Mouse (Mus musculus) frontal cortex, postnatal 10 days (tissue): ENCODE measurements at regions not wholly inside any gene's neighbourhood (a gene's known extent, or its start where the extent isn't known, plus 50 kb on each side); places are given as distances from the start of the nearest gene placed in this dataset.

Experiments used
- DNase-seq, 2 experiments: peaks; one replicate each; pipeline ENCODE4 v3.0.0; 2022; ENCODE audit warnings: low spot score in 2 of 2, mixed read lengths in 1 of 2

- DNase-seq, result no peak
Observed at GRCm38 (mm10) chr12:86830247-86830585, 54.4 kb downstream of the Irf2bpl start.

DNA sequence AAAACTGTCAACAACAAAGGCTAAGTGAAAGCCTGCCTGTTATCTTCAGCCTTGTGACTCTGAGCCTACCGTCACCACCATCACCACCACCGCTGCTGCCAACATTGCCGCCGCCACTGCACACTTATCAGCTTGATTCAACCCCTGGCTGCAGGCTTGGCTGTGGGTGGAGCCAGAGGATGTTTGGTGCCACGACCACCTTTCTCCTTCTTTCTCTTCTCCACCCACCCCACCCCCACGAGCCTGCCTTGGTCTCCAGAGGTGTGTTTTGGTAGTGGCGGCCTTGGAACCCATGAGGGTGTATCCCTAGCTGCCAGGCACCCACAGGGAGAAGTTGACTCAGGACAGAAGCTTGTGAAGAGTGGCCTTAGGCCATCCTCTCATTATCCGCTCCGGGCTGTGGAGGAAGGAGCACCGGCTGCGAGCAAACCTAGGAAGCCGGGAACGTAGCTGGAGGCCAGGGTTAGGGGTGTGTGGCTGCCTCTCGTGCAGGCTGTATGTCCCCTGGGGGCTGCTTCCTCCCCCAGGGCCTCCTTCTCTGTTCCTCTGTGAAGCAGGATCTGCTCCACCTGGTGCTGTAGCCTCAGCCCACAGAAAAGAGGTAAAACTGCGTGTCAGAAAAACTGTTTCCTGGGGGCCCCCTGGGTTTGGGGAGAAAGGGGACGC, 54.9 kb downstream of the Irf2bpl start:
- no peak for DNase-seq

DNA sequence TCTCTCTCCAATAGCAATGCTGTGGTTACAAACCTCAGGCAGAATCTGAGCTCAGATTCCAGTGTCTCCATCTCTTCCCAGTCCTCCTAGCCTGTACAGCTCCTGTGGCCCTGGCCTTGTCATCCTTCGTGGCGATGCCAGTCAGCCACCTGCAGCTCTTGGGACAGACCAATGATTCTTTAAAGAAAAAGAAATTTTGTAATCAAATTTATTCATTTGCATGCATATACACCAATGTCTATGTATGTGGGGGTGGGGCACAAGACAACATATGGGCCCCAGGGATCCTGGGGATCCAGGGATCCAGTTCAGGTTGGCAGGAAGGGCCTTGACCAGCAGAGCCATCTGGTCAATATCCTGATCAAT, 57.4 kb downstream of the Irf2bpl start:
- DNase-seq, result no peak

- peak in 1 of 2 experiments; percentile 55 for DNase-seq
Observed at GRCm38 (mm10) chr12:86826420-86827240, 58.0 kb downstream of the Irf2bpl start.

DNA sequence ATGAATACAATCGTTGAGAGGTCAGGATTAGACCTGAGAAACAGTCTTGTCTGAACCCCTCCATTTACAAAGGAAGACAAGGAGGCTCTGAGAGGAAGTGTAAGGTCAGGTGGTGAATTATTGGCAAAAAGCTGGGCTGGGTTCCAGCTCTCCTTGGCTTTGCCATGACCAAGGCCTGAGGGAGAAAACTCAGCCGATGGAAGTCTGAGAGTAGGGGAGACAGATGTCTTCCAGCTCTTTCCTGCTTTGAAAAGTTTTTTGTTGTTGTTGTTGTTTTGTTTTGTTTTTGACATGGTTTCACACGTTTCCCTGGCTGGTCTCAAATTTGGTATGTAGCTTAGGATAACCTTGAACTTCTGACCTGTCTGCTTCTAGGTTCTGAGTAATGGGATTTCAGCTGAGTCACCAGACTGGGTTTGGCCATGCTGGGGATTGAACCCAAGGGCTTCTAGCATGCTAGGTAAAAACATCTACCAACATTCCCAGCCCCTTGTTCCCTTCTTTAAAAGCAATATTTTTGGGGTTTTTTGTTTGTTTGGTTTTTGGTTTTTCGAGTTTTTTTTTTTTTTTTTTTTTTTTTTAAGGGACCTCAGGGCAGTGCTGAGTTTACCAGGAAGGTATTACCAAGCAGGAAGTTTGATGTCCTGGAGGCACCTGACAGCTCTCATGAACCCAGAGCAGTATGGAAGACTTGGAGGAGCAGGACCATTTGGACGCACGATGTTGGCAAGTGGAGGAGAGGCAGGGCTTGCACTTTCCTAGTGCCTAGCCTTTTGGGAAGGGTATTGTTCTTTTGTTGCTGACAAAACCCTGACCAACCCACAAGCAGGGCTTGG, 58.8 kb downstream of the Irf2bpl start:
- no peak for DNase-seq

DNA sequence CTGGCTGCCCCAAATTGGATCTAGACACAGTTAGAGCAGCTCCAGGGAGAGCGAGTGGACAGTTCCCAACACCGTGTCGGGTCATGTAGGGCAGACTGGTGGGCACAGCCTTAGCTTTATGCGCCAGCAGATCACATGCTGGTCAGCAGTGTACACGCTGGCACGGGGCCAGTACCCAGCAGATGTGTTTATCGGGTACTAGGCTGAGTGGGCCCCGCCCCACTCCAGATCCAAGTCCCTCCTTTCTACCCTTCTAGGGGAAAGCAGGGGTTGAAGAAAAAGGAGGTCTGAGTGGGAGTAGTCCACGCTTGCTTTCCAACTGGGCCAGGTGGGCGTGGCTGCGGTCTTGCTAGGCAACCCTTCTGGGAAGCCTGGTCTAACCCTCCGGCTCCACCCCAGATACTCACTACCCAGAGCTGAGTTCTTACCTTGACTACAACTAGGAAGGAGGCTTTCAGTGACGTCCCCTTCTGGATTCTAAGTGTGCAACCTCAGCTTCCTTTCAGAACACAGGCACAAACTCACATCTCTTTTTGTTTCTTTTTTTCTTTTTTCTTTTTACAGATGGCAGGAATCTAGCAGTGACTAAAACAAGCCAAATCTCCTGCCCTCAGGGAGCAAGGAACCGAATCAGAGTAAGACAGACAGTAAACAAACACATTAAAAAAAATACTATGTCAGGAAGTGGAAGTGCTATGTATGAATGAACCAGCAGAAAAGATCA, 59.6 kb downstream of the Irf2bpl start:
- DNase-seq, result peak; percentile 72 to 85

DNA sequence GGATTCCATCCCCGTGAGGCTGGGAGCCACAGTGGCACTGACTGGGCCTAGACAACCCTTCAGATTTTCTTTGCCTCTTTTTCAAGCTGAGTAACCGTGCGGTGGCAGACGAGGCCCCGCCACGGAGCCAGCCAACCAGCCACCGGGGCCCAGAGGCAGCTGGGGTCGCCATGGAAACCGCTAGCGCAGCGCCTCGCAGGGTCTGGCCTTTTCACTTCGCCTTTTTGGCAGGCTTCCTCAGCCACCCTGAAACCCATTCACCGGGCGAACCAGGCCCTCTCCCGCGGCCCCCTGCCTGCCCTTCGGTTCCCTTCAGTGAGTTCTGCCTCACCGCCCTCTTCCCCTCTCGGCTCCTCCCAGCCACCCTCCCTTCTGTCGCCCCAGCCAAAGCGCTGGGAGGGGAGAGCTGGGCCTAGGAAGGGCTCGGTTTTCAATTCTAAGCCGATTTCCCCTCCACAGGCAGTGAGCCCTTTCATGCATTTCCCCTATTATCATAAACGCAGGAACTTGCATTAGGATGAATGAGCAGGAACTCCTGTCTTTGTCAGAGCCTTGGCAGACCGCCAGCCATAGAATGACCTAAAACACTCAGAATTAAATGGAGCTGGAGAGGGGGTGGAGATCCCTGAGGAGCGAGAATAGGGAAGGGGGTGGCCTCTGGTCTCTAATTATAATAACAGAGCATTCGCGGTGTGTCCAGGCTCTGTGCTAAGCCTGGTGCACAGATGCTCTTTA, 60.6 kb downstream of the Irf2bpl start:
- DNase-seq, result peak; percentile 92 to 93

- DNase-seq, result no peak
Observed at GRCm38 (mm10) chr12:86823488-86823854, 61.1 kb downstream of the Irf2bpl start.

DNA sequence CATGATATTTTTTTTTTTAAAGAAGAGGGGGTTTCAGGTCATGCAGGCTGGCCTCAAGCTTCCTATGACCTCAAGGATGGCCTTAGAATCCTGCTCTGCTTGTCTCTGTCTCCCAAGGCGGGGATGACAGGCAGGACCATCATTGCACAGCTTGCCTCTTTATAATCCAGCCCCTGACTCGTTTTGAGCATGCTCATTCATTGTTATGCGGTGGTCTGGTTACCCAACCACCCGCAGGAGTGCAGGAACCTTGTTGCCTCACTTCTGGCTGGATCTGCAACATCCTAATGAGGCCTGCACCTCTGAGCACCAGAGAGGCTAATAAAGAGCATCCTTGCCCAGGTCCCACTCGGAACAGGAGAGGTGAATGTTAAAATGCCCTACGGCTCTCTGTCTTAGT, 63.4 kb downstream of the Irf2bpl start:
- no peak for DNase-seq

DNA sequence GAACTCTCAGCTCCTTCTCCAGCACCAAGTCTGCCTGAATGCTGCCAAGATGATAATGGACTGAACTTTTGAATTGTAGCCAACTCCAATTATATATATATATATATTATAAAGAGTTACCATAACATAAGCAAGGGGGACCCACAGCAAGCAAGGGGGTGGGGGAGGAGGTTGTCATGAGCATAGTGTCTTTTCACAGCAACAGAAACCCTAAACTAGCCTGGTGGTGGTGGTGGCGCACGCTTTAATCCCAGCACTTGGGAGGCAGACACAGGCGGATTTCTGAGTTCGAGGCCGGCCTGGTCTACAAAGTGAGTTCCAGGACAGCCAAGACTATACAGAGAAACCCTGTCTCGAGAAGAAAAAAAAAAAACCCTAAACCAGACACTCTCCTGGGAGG, 65.0 kb downstream of the Irf2bpl start:
- DNase-seq, result no peak

- no peak for DNase-seq
Observed at GRCm38 (mm10) chr12:86819163-86819562, 65.4 kb downstream of the Irf2bpl start.

GRCm38 (mm10) chr12:86818201-86818600, 66.4 kb downstream of the Irf2bpl start:
- DNase-seq, result no peak

DNA sequence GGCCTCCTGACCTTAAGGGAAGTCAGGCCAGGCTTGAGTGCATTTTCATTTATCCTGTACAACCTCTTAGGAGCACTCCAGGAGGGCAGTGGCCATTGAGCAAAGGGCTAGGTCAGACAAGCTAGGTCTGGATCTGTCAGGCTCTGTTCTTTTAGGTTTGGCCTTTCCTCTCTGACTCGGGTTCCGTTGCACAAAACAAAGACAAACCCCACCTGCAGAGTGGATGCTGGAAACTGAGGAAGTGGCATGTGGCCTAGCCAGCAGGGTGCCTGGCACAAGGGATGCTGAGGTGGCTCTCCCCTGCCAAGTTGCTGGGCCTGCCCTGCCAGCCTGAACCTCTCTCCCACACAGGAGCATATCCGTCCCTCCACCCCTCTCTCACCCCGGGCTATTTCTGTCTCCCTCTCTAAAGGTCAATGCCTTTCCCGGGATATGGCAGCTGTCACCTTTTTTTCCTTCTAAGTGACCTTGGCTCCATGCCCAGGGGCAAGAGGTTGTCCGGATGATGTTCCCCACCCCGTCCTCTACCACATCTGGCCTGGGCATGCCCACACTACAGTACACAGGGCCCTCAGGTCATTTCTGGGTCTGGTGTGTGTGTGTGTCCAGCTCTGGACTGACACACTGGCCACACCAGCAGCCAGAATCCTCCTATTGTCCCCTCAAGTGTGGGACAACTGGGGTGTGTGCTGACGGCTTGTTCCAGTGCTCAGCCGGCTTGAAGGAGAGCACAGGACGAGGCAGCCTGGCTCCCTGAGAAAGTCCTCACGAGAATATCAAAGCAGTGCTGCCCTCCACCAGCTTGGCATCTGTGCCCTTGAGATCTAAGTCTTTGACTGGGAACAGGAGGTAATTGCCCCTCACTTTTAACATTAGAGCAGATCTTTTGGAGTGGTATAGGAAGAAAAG, 67.6 kb downstream of the Irf2bpl start:
- no peak for DNase-seq

GRCm38 (mm10) chr12:86816171-86816701, 68.4 kb downstream of the Irf2bpl start:
- peak; percentile 77 to 86 for DNase-seq

- DNase-seq, result no peak
Observed at GRCm38 (mm10) chr12:86814740-86815139, 69.9 kb downstream of the Irf2bpl start.
